Mouse (Mus musculus): Measurements from ENCODE around the gene Spta1. TPM values are rescaled to one million over a fixed set of nuclear protein-coding genes. Genes with fewer than 3 reads are reported as not detected.

The Spta1 gene
- polyA plus RNA-seq, 1 experiment from 2014 or later = 0.26 TPM

GRCm38 (mm10) chr1:174169024-174169423 lies 3.6 kb upstream of the Spta1 start:
- no peak overlapping the region for H3K4me3 ChIP-seq (ENCODE audit: low read length)
- no peak for ATAC-seq (ENCODE audit: low read depth)
- no peak overlapping the region for H3K9ac ChIP-seq (ENCODE audit: low read length)
- H3K4me1 ChIP-seq (replicated peaks; ENCODE audit: control insufficient read depth, insufficient read depth, low read length) = no peaks in the 10 kb centered on the region
- no peaks in the 10 kb centered on the region for H3K36me3 ChIP-seq (ENCODE audit: control insufficient read depth, insufficient read depth, low read length)
- H3K27ac ChIP-seq (ENCODE audit: low read length) = no peak overlapping the region
- H3K27me3 ChIP-seq (ENCODE audit: control insufficient read depth, insufficient read depth, low read depth, low read length) = no peaks in the 10 kb centered on the region
- H3K9me3 ChIP-seq (ENCODE audit: control insufficient read depth, low read length) = no peaks in the 10 kb centered on the region
- H3K4me2 ChIP-seq (ENCODE audit: low read depth, low read length) = no peak overlapping the region

- Histone ChIP-seq H3K9ac (ENCODE audit: low read length) (no peak overlapping the region), H3K9me3 (ENCODE audit: control insufficient read depth, low read length) (no peaks in the 10 kb centered on the region), H3K36me3 (ENCODE audit: control insufficient read depth, insufficient read depth, low read length) (no peaks in the 10 kb centered on the region), H3K4me2 (ENCODE audit: low read depth, low read length) (no peak overlapping the region), H3K4me1 (replicated peaks; ENCODE audit: control insufficient read depth, insufficient read depth, low read length) (no peaks in the 10 kb centered on the region), H3K4me3 (ENCODE audit: low read length) (no peak overlapping the region), H3K27ac (ENCODE audit: low read length) (no peak overlapping the region), H3K27me3 (ENCODE audit: control insufficient read depth, insufficient read depth, low read depth, low read length) (no peaks in the 10 kb centered on the region)
- WGBS = 49% methylated on average over 5 of the region's 5 CpGs
- no peak for ATAC-seq (ENCODE audit: low read depth)
These were observed 1.7 kb upstream of the Spta1 start for GRCm38 (mm10) chr1:174170706-174171501.

GRCm38 (mm10) chr1:174171537-174171936 lies 1.0 kb upstream of the Spta1 start:
- no peak overlapping the region for H3K9ac ChIP-seq (ENCODE audit: low read length)
- no peaks in the 10 kb centered on the region for H3K27me3 ChIP-seq (ENCODE audit: control insufficient read depth, insufficient read depth, low read depth, low read length)
- H3K9me3 ChIP-seq (ENCODE audit: control insufficient read depth, low read length) = no peaks in the 10 kb centered on the region
- no peak overlapping the region for H3K27ac ChIP-seq (ENCODE audit: low read length)
- 34% methylated on average over 2 of the region's 2 CpGs for WGBS
- no peak for ATAC-seq (ENCODE audit: low read depth)
- no peaks in the 10 kb centered on the region for H3K36me3 ChIP-seq (ENCODE audit: control insufficient read depth, insufficient read depth, low read length)
- H3K4me1 ChIP-seq (replicated peaks; ENCODE audit: control insufficient read depth, insufficient read depth, low read length) = no peaks in the 10 kb centered on the region
- H3K4me3 ChIP-seq (ENCODE audit: low read length) = no peak overlapping the region
- no peak overlapping the region for H3K4me2 ChIP-seq (ENCODE audit: low read depth, low read length)

DNA sequence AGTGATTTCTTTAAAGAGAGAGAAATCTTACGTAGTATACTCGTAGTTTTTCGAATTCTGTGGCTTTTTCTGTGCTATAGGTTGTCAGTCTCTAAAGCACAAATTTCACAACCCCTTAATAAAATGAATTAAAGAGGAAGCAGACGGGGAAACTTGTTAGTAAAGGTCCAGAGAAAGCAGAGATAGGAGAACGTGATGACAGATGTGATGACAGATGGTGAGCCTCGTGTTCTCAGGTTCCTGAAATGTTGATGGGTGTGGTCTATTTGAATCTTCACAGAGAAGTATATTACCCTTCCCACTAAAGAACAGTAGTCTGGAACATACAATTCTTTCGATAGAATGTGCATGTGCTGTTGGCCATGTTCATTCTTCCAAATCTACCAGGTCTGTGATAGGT lies 32.1 kb downstream of the Spta1 start:
- Histone ChIP-seq H3K36me3 (ENCODE audit: control insufficient read depth, insufficient read depth, low read length) (no peaks in the 10 kb centered on the region), H3K27ac (ENCODE audit: low read length) (no peak overlapping the region), H3K4me2 (ENCODE audit: low read depth, low read length) (no peak overlapping the region), H3K27me3 (ENCODE audit: control insufficient read depth, insufficient read depth, low read depth, low read length) (no peaks in the 10 kb centered on the region), H3K4me3 (ENCODE audit: low read length) (no peak overlapping the region), H3K9me3 (ENCODE audit: control insufficient read depth, low read length) (no peaks in the 10 kb centered on the region), H3K9ac (ENCODE audit: low read length) (no peak overlapping the region), H3K4me1 (replicated peaks; ENCODE audit: control insufficient read depth, insufficient read depth, low read length) (no peaks in the 10 kb centered on the region)
- WGBS = 56% methylated on average over 7 of the region's 7 CpGs
- ATAC-seq (ENCODE audit: low read depth) = no peak

- Histone ChIP-seq H3K36me3 (ENCODE audit: control insufficient read depth, insufficient read depth, low read length) (no peaks in the 10 kb centered on the region), H3K27ac (ENCODE audit: low read length) (no peak overlapping the region), H3K27me3 (ENCODE audit: control insufficient read depth, insufficient read depth, low read depth, low read length) (no peaks in the 10 kb centered on the region), H3K4me1 (replicated peaks; ENCODE audit: control insufficient read depth, insufficient read depth, low read length) (no peaks in the 10 kb centered on the region), H3K4me2 (ENCODE audit: low read depth, low read length) (no peak overlapping the region), H3K9me3 (ENCODE audit: control insufficient read depth, low read length) (no peaks in the 10 kb centered on the region), H3K9ac (ENCODE audit: low read length) (no peak overlapping the region), H3K4me3 (ENCODE audit: low read length) (no peak overlapping the region)
- 67% methylated on average over 5 of the region's 5 CpGs for WGBS
- ATAC-seq (ENCODE audit: low read depth) = no peak
These were observed 39.7 kb downstream of the Spta1 start for GRCm38 (mm10) chr1:174212286-174212685.

DNA sequence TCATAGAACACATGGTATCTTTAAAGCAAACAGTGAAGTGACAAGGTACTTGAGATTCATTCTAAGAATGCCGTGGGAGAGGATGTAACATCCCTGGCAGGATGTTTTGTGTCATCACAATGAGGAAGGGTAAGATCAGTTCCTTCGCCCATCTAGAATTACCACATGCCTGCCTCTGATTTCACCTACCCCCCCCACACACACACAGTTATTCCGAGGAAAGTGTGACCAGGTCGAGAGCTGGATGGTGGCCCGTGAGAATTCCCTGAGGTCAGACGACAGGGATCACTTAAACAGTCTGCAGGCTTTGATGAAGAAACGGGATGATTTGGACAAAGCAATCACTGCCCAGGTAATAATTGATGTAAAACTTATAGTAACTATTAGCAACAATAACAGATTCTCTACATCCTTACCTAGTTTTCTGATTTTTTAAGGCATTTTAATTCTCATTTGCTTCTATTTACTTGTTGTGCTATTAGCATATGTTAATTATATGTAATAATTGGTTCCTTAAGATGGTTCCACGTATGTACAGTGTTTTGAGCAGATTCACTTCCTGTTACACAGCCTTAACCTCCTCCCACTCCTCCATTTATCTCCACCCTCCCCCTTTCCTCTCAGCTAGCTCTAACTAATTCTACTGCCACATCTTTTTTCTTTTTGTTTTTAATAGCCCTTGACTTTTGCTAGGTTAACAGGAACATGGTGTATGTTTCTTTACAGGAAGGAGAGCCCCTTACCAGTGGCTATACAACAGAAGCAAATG lies 42.9 kb downstream of the Spta1 start:
- no peak overlapping the region for H3K27ac ChIP-seq (ENCODE audit: low read length)
- H3K36me3 ChIP-seq (ENCODE audit: control insufficient read depth, insufficient read depth, low read length) = no peaks in the 10 kb centered on the region
- H3K27me3 ChIP-seq (ENCODE audit: control insufficient read depth, insufficient read depth, low read depth, low read length) = no peaks in the 10 kb centered on the region
- 60% methylated on average over 8 of the region's 8 CpGs for WGBS
- H3K4me1 ChIP-seq (replicated peaks; ENCODE audit: control insufficient read depth, insufficient read depth, low read length) = no peaks in the 10 kb centered on the region
- no peak overlapping the region for H3K9ac ChIP-seq (ENCODE audit: low read length)
- no peak for ATAC-seq (ENCODE audit: low read depth)
- H3K4me3 ChIP-seq (ENCODE audit: low read length) = no peak overlapping the region
- no peak overlapping the region for H3K4me2 ChIP-seq (ENCODE audit: low read depth, low read length)
- H3K9me3 ChIP-seq (ENCODE audit: control insufficient read depth, low read length) = no peaks in the 10 kb centered on the region

GRCm38 (mm10) chr1:174216528-174217204 lies 44.1 kb downstream of the Spta1 start:
- 79% methylated on average over 7 of the region's 8 CpGs for WGBS
- no peak overlapping the region for H3K4me2 ChIP-seq (ENCODE audit: low read depth, low read length)
- no peak overlapping the region for H3K9ac ChIP-seq (ENCODE audit: low read length)
- H3K36me3 ChIP-seq (ENCODE audit: control insufficient read depth, insufficient read depth, low read length) = no peaks in the 10 kb centered on the region
- no peaks in the 10 kb centered on the region for H3K9me3 ChIP-seq (ENCODE audit: control insufficient read depth, low read length)
- H3K27me3 ChIP-seq (ENCODE audit: control insufficient read depth, insufficient read depth, low read depth, low read length) = no peaks in the 10 kb centered on the region
- H3K27ac ChIP-seq (ENCODE audit: low read length) = no peak overlapping the region
- no peaks in the 10 kb centered on the region for H3K4me1 ChIP-seq (replicated peaks; ENCODE audit: control insufficient read depth, insufficient read depth, low read length)
- ATAC-seq (ENCODE audit: low read depth) = no peak
- no peak overlapping the region for H3K4me3 ChIP-seq (ENCODE audit: low read length)

- no peak overlapping the region for H3K27ac ChIP-seq (ENCODE audit: low read length)
- no peak overlapping the region for H3K4me2 ChIP-seq (ENCODE audit: low read depth, low read length)
- WGBS = 84% methylated on average over 4 of the region's 4 CpGs
These were observed 67.3 kb downstream of the Spta1 start for GRCm38 (mm10) chr1:174239916-174240315.

GRCm38 (mm10) chr1:174244621-174245020 lies 72.0 kb downstream of the Spta1 start:
- Histone ChIP-seq H3K27me3 (ENCODE audit: control insufficient read depth, insufficient read depth, low read depth, low read length) (no peaks in the 10 kb centered on the region), H3K36me3 (ENCODE audit: control insufficient read depth, insufficient read depth, low read length) (no peaks in the 10 kb centered on the region), H3K9me3 (ENCODE audit: control insufficient read depth, low read length) (no peaks in the 10 kb centered on the region), H3K9ac (ENCODE audit: low read length) (no peak overlapping the region), H3K4me3 (ENCODE audit: low read length) (no peak overlapping the region), H3K27ac (ENCODE audit: low read length) (no peak overlapping the region), H3K4me2 (ENCODE audit: low read depth, low read length) (no peak overlapping the region), H3K4me1 (replicated peaks; ENCODE audit: control insufficient read depth, insufficient read depth, low read length) (no peaks in the 10 kb centered on the region)
- ATAC-seq (ENCODE audit: low read depth) = no peak
- WGBS = 71% methylated on average over 2 of the region's 2 CpGs

More at GRCm38 (mm10) chr1:174239916-174240315, 67.3 kb downstream of the Spta1 start:
- Histone ChIP-seq H3K27me3 (ENCODE audit: control insufficient read depth, insufficient read depth, low read depth, low read length) (no peaks in the 10 kb centered on the region), H3K4me3 (ENCODE audit: low read length) (no peak overlapping the region), H3K9me3 (ENCODE audit: control insufficient read depth, low read length) (no peaks in the 10 kb centered on the region), H3K4me1 (replicated peaks; ENCODE audit: control insufficient read depth, insufficient read depth, low read length) (no peaks in the 10 kb centered on the region), H3K36me3 (ENCODE audit: control insufficient read depth, insufficient read depth, low read length) (no peaks in the 10 kb centered on the region), H3K9ac (ENCODE audit: low read length) (no peak overlapping the region)
- ATAC-seq (ENCODE audit: low read depth) = no peak
